Mouse (Mus musculus) brain, embryonic 14.5 days (tissue): ENCODE results near the gene Stxbp4.

ENCODE experiments used
- CTCF ChIP-seq: fragments of 200-500 bp; IDR thresholded peaks from 2 replicates; pipeline ENCODE4 v1.5.1; 2012; ENCODE audit warnings: inconsistent platforms, mild to moderate bottlenecking, moderate library complexity, borderline replicate concordance; ENCODE audit not compliant: insufficient read depth, insufficient read length; ENCODE audit errors: extremely low read depth
- POLR2A ChIP-seq: fragments of 200-500 bp; IDR thresholded peaks from 2 replicates; pipeline ENCODE4 v1.6.1; 2012; ENCODE audit warnings: mild to moderate bottlenecking, inconsistent platforms, borderline replicate concordance; ENCODE audit not compliant: poor library complexity, insufficient read depth, insufficient read length, severe bottlenecking; ENCODE audit errors: extremely low read depth

DNA sequence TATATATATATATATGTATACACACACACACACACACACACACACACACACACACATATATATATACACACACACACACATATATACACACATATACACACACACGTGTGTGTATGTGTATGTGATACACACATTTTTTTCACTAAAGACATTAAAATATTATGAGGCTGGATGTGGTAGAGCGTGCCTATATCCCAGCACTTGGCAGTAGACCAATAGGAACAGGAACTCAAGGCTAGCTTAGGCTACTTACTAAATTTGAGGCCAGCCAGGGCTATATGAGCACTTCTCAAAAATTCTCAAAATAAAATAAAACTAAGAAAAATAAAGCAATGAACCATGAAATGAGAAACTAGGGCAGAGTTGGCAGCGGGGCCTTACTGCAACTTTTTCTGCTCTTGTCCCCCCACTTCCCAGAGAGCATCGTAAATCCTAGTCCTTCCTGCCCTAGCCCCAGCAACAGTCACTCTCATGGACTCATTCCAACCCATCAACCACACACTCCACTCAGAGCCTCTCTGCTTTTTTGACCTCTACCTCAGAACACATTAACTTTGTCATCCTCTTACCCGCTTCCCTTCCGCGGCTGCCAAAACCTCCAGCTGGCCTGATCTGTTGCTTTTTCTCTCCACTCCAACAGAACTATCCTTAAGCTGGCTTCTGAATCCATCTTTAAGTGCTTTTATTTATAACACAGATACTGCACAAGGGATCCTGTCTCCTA lies 60.7 kb downstream of the Stxbp4 start:
- no peak for TF ChIP-seq CTCF
- TF ChIP-seq POLR2A = no peak
